Mouse (Mus musculus) yolk sac, embryonic 10.5 days (tissue): ENCODE data around the gene S1pr3.

Experiments
- DNase-seq: peaks from one replicate; pipeline ENCODE4 v3.0.0-alpha.2; 2017; ENCODE audit warnings: low spot score

Gene S1pr3

GRCm38 (mm10) chr13:51405731-51406320 is 2.6 kb upstream of the S1pr3 start:
- no peak for DNase-seq

- DNase-seq: no peak
Observed at GRCm38 (mm10) chr13:51407541-51408217, 760 bp upstream of the S1pr3 start.

- no peak for DNase-seq
Observed at GRCm38 (mm10) chr13:51409936-51410481, 1.6 kb downstream of the S1pr3 start.

- no peak for DNase-seq
Observed at GRCm38 (mm10) chr13:51411243-51411642, 2.8 kb downstream of the S1pr3 start.

- no peak for DNase-seq
Observed at GRCm38 (mm10) chr13:51411696-51412430, 3.4 kb downstream of the S1pr3 start.

- DNase-seq: no peak
Observed at GRCm38 (mm10) chr13:51413461-51413860, 5.0 kb downstream of the S1pr3 start.

- DNase-seq: no peak
Observed at GRCm38 (mm10) chr13:51416727-51417126, 8.3 kb downstream of the S1pr3 start.

- DNase-seq: no peak
Observed at GRCm38 (mm10) chr13:51417796-51418195, 9.4 kb downstream of the S1pr3 start.

GRCm38 (mm10) chr13:51418268-51418941 is 10.0 kb downstream of the S1pr3 start:
- peak; percentile 82 for DNase-seq

- DNase-seq: no peak
Observed at GRCm38 (mm10) chr13:51418942-51419451, 10.6 kb downstream of the S1pr3 start.

GRCm38 (mm10) chr13:51419501-51419900 is 11.1 kb downstream of the S1pr3 start:
- no peak for DNase-seq

- no peak for DNase-seq
Observed at GRCm38 (mm10) chr13:51420861-51421260, 12.4 kb downstream of the S1pr3 start.

- DNase-seq: no peak
Observed at GRCm38 (mm10) chr13:51423647-51424046, 15.2 kb downstream of the S1pr3 start.

- DNase-seq: peak; percentile 56
Observed at GRCm38 (mm10) chr13:51424647-51425046, 16.2 kb downstream of the S1pr3 start.

GRCm38 (mm10) chr13:51425662-51426443 is 17.4 kb downstream of the S1pr3 start:
- DNase-seq: no peak

GRCm38 (mm10) chr13:51433371-51433770 is 24.9 kb downstream of the S1pr3 start:
- no peak for DNase-seq

GRCm38 (mm10) chr13:51434460-51434859 is 26.0 kb downstream of the S1pr3 start:
- DNase-seq: no peak

- no peak for DNase-seq
Observed at GRCm38 (mm10) chr13:51435146-51435545, 26.7 kb downstream of the S1pr3 start.

GRCm38 (mm10) chr13:51437105-51438085 is 29.0 kb downstream of the S1pr3 start:
- DNase-seq: no peak

- DNase-seq: no peak
Observed at GRCm38 (mm10) chr13:51442922-51443321, 34.5 kb downstream of the S1pr3 start.
